Mouse (Mus musculus): ENCODE measurements around the gene Tmem138. TPM values are rescaled to one million over a fixed set of nuclear protein-coding genes. Genes with fewer than 3 reads are reported as not detected.

The Tmem138 gene
- total RNA-seq, 2 experiments from 2014 or later: 8.5 to 39.0 TPM

Other genes with a start within 250 kb of the Tmem138 start
- not detected in 2 replicates for gene Syt7, start 188.3 kb downstream of the Tmem138 start, total RNA-seq (2015; ENCODE audit: low replicate concordance)
- not detected in 2 replicates for gene Syt7, start 188.3 kb downstream of the Tmem138 start, total RNA-seq (2017; ENCODE audit: low replicate concordance)
- not detected in 2 replicates for gene Lrrc10b, start 119.9 kb downstream of the Tmem138 start, total RNA-seq (2015; ENCODE audit: low replicate concordance)
- gene Lrrc10b, start 119.9 kb downstream of the Tmem138 start, total RNA-seq (2017; ENCODE audit: low replicate concordance): not detected in 2 replicates
- gene Ppp1r32, start 94.4 kb downstream of the Tmem138 start, total RNA-seq (2015; ENCODE audit: low replicate concordance): not detected in 2 replicates
- gene Ppp1r32, start 94.4 kb downstream of the Tmem138 start, total RNA-seq (2017; ENCODE audit: low replicate concordance): 1.4 TPM in 1 of 2 replicates, not detected in the other
- 73.4 and 91.5 TPM in 2 replicates for gene Cpsf7, start 52.1 kb downstream of the Tmem138 start, total RNA-seq (2015; ENCODE audit: low replicate concordance)
- 63.5 and 75.6 TPM in 2 replicates for gene Cpsf7, start 52.1 kb downstream of the Tmem138 start, total RNA-seq (2017; ENCODE audit: low replicate concordance)
- 28.1 and 46.1 TPM in 2 replicates for gene Sdhaf2, start 51.2 kb downstream of the Tmem138 start, total RNA-seq (2015; ENCODE audit: low replicate concordance)
- gene Sdhaf2, start 51.2 kb downstream of the Tmem138 start, total RNA-seq (2017; ENCODE audit: low replicate concordance): 30.5 and 34.8 TPM in 2 replicates
- 9.2 and 15.5 TPM in 2 replicates for gene Tmem216, start 21.1 kb downstream of the Tmem138 start, total RNA-seq (2015; ENCODE audit: low replicate concordance)
- gene Tmem216, start 21.1 kb downstream of the Tmem138 start, total RNA-seq (2017; ENCODE audit: low replicate concordance): 7.7 and 11.8 TPM in 2 replicates
- 23.8 and 27.7 TPM in 2 replicates for gene Cyb561a3, start 190 bp downstream of the Tmem138 start, total RNA-seq (2015; ENCODE audit: low replicate concordance)
- gene Cyb561a3, start 190 bp downstream of the Tmem138 start, total RNA-seq (2017; ENCODE audit: low replicate concordance): 7.1 and 13.7 TPM in 2 replicates
- gene Ddb1, start 28.0 kb upstream of the Tmem138 start, total RNA-seq (2015; ENCODE audit: low replicate concordance): 58.0 and 75.0 TPM in 2 replicates
- gene Ddb1, start 28.0 kb upstream of the Tmem138 start, total RNA-seq (2017; ENCODE audit: low replicate concordance): 168 and 208 TPM in 2 replicates
- 4.6 and 6.1 TPM in 2 replicates for gene Tkfc, start 28.3 kb upstream of the Tmem138 start, total RNA-seq (2015; ENCODE audit: low replicate concordance)
- gene Tkfc, start 28.3 kb upstream of the Tmem138 start, total RNA-seq (2017; ENCODE audit: low replicate concordance): 1.2 TPM in 1 of 2 replicates, not detected in the other
- gene Vwce, start 56.9 kb upstream of the Tmem138 start, total RNA-seq (2015; ENCODE audit: low replicate concordance): not detected in 2 replicates
- 1.2 TPM in 1 of 2 replicates, not detected in the other for gene Vwce, start 56.9 kb upstream of the Tmem138 start, total RNA-seq (2017; ENCODE audit: low replicate concordance)
- not detected in 2 replicates for gene Pga5, start 100.7 kb upstream of the Tmem138 start, total RNA-seq (2015; ENCODE audit: low replicate concordance)
- gene Pga5, start 100.7 kb upstream of the Tmem138 start, total RNA-seq (2017; ENCODE audit: low replicate concordance): not detected in 2 replicates
- gene Vps37c, start 111.4 kb upstream of the Tmem138 start, total RNA-seq (2015; ENCODE audit: low replicate concordance): 10.8 and 26.0 TPM in 2 replicates
- gene Vps37c, start 111.4 kb upstream of the Tmem138 start, total RNA-seq (2017; ENCODE audit: low replicate concordance): 3.3 and 6.0 TPM in 2 replicates
- 2.5 and 2.9 TPM in 2 replicates for gene Cd5, start 161.6 kb upstream of the Tmem138 start, total RNA-seq (2015; ENCODE audit: low replicate concordance)
- 0.26 TPM in 1 of 2 replicates, not detected in the other for gene Cd5, start 161.6 kb upstream of the Tmem138 start, total RNA-seq (2017; ENCODE audit: low replicate concordance)